Mouse (Mus musculus): ENCODE measurements around the gene Slc16a3. TPM values are rescaled to one million over a fixed set of nuclear protein-coding genes. Genes with fewer than 3 reads are reported as not detected.

Slc16a3 gene
- polyA plus RNA-seq, 1 experiment: 28.8 TPM

DNA sequence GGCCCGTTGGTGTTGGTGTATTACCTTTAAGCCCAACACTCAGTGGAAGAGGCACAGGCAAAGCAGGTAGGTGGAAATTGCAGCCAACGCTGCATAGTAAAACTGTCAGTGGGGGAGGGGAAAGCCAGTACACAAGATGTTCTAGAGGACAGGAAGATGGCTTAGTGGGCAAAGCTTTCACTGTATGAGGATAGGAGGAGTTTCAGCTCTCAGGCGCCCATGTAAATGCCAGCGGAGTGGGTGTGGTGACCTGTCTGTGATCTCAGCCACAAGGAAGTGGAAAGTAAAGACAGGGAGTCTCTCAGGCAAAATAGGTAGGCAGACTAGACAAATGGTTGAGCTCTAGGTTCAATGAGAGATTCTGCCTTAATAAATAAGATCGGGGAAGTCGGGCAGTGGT is 7.3 kb upstream of the Slc16a3 start:
- TF ChIP-seq POLR2A (IDR thresholded peaks at IDR 0.05; ENCODE audit: borderline replicate concordance, extremely low read depth, low read depth, low read length) (no peak), CTCF (IDR thresholded peaks at IDR 0.05; ENCODE audit: insufficient read depth, low read length) (no peak)
- Histone ChIP-seq H3K4me1 (ENCODE audit: control insufficient read depth, insufficient read depth, low read length) (no peaks in the 10 kb centered on the region), H3K4me3 (replicated peaks; ENCODE audit: extremely low read depth, low read depth, low read length) (no peak overlapping the region)
- 73% methylated on average over 6 of the region's 6 CpGs for WGBS
- no peak for DNase-seq

DNA sequence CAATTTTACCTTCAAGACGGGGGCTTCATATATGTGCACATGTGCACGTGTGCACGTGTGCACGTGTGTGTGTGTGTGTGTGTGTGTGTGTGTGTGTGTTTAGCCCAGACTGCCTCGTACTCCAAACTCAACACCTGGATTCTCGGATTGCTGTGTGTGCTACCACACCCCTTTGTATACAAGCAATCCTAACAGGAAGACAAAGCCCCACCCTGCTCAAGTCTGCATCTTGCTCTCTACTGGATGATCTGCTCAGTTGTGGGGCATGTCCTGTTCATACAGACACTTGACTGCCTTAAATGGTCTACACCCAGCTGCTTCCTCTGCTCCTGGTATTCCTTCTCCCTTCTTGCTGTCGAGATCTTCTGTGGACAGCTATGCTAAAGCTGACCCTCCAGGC is 3.0 kb upstream of the Slc16a3 start:
- no peak overlapping the region for H3K4me3 ChIP-seq (replicated peaks; ENCODE audit: extremely low read depth, low read depth, low read length)
- DNase-seq: no peak
- 72% methylated on average over 7 of the region's 7 CpGs for WGBS
- H3K4me1 ChIP-seq (ENCODE audit: control insufficient read depth, insufficient read depth, low read length): peaks cover 3% of the 10 kb centered on the region; the same call in 1 of the 2 replicates
- no peak for TF ChIP-seq CTCF (IDR thresholded peaks at IDR 0.05; ENCODE audit: insufficient read depth, low read length)
- no peak for TF ChIP-seq POLR2A (IDR thresholded peaks at IDR 0.05; ENCODE audit: borderline replicate concordance, extremely low read depth, low read depth, low read length)

DNA sequence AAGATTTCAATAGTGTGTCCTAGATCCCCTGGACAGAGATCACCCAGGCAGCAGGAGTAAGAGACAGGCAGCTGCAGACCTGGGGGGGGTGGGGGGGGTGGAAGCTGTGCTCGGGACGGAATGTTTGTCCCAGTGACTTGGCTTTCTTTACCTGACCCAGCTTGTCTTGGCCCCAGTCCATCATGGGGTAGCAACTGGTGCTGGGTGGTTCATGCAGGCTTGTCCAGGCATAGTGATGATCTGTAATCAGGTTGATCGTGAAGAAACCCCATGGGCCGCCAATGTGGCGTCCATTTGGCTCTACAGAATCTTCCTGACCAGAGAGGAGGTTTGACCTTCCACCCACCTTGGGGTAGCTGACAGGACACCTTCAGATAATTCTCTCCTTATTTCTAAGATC is 2.4 kb upstream of the Slc16a3 start:
- TF ChIP-seq CTCF (IDR thresholded peaks at IDR 0.05; ENCODE audit: insufficient read depth, low read length): no peak
- TF ChIP-seq POLR2A (IDR thresholded peaks at IDR 0.05; ENCODE audit: borderline replicate concordance, extremely low read depth, low read depth, low read length): no peak
- DNase-seq: no peak
- Histone ChIP-seq H3K4me3 (replicated peaks; ENCODE audit: extremely low read depth, low read depth, low read length) (no peak overlapping the region), H3K4me1 (ENCODE audit: control insufficient read depth, insufficient read depth, low read length) (peaks cover 5% of the 10 kb centered on the region; the same call in 1 of the 2 replicates)
- WGBS: 77% methylated on average over 5 of the region's 5 CpGs

DNA sequence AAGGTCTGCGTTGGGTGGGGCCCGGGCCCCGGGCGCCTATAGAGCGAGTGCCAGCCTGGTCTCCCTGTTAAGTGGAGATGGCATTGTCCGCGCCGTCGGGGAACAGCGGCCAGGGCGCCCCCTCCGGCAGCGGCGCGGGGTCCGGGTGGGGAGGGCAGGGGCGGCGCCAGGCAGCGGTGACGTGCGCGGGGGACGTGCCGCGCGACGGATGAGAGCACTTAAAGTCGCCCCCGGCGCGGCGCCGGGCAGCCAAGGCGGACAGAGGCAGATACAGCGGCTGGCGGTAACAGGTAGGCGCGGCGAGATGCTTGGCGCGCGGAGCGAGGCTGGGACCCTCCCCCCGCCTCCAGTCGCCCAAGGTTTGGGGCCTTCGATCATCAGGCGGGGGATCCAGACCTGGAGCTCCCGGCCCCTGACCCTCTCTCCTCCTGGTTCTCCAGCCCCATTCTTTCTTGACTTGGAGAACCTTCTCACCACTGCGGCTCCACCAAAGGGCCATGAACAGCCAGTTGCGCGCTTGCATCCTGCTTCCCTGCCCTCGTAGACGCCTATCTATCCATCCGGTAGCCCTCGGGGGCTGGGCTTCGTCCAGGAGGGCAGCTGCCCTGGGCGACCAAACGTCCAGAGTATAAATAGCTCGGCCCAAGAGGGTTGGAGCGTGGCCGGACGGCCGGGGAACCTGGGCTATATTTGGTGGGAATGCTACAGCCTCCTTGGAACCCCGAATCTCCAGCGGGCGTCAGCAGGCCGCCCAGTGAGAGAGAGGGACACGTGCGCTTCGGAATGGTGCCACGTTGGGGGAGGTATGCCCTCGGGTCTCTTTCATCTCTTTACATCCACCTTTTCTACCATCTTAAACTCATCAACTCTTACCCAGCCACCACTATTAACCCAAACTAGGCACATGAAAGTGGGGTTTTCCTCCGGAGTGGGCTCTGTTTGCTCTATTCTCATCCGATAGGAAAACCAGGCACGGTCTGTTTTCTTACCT is 876 bp downstream of the Slc16a3 start:
- WGBS: 6% methylated on average over 75 of the region's 75 CpGs
- TF ChIP-seq POLR2A (IDR thresholded peaks at IDR 0.05; ENCODE audit: borderline replicate concordance, extremely low read depth, low read depth, low read length) (no peak), CTCF (IDR thresholded peaks at IDR 0.05; ENCODE audit: insufficient read depth, low read length) (no peak)
- no peak for DNase-seq
- Histone ChIP-seq H3K4me3 (replicated peaks; ENCODE audit: extremely low read depth, low read depth, low read length) (peak overlapping the region; percentile 25), H3K4me1 (ENCODE audit: control insufficient read depth, insufficient read depth, low read length) (peaks cover 9% of the 10 kb centered on the region; the same call in 1 of the 2 replicates)

DNA sequence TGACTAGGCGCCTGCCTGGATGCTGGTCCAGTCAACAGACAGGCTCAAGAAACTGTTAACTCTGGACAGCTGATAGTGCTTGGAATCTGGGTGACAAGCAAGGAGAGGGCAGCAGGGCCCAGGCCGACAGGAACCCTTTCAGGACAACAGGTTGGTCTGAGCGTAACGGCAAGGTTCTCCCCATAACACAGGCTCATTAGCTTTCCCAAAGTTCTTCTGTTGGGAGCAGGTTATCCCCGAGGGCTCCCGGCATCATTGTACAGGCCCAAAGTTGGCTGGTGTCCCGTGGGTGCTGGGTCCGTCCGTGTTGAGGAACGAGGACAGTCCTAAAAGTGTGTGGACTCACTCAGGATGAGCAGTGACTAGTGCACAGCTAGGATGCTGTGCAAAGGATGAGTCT is 1.6 kb downstream of the Slc16a3 start:
- WGBS: 56% methylated on average over 10 of the region's 10 CpGs
- H3K4me3 ChIP-seq (replicated peaks; ENCODE audit: extremely low read depth, low read depth, low read length): no peak overlapping the region
- no peak for DNase-seq

DNA sequence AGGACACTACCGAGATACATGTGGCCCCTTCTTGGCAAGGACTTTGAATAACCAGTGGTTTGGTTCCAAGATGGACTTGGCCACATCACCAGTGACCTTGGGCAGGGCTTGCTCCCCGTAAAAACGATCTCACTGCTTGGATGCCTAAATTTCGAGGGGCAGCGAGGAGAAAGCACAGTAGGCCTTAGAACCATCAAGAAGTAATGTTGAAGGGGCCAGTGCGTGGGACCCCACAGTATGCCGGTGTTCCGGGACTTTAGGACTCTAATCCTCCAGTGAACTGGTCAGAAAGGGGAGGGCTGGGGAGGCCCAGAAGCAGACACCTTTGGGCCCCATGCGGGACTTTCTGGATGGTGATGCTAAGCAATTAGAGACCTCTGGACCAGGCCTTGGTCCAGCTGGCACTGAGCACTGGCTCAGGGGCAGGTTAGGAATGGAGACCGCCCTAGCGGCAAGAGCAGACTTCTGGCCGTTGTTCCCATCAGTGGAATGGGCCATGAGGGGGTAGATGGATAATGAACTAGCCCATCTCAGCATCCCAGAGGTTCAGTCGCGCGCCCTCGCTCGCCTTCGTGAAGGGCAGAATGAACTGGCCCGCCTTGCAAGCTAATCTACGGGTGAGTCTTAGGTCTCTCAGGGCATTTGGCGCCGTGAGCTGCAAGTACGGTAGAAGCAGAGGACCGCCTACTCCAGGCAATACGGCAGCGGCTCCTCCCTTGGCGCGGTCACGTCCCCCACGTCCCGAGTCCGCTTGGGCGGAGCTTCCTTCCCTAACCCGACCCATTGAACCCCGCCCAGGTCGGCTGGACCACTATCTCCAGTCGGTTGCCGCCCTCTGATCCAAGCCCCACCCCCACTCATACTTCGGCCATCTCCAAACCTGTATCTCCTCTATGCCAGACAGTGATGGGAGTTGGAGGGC is 2.3 kb downstream of the Slc16a3 start:
- peaks cover 9% of the 10 kb centered on the region; the same call in 1 of the 2 replicates for H3K4me1 ChIP-seq (ENCODE audit: control insufficient read depth, insufficient read depth, low read length)
- peak overlapping the region; percentile 43 for H3K4me3 ChIP-seq (replicated peaks; ENCODE audit: extremely low read depth, low read depth, low read length)
- DNase-seq: peak; percentile 77
- no peak for TF ChIP-seq POLR2A (IDR thresholded peaks at IDR 0.05; ENCODE audit: borderline replicate concordance, extremely low read depth, low read depth, low read length)
- TF ChIP-seq CTCF (IDR thresholded peaks at IDR 0.05; ENCODE audit: insufficient read depth, low read length): no peak
- 6% methylated on average over 39 of the region's 39 CpGs for WGBS

More for the DNA sequence above, 1.6 kb downstream of the Slc16a3 start:
- peaks cover 9% of the 10 kb centered on the region; the same call in 1 of the 2 replicates for H3K4me1 ChIP-seq (ENCODE audit: control insufficient read depth, insufficient read depth, low read length)
- TF ChIP-seq POLR2A (IDR thresholded peaks at IDR 0.05; ENCODE audit: borderline replicate concordance, extremely low read depth, low read depth, low read length): no peak
- no peak for TF ChIP-seq CTCF (IDR thresholded peaks at IDR 0.05; ENCODE audit: insufficient read depth, low read length)

DNA sequence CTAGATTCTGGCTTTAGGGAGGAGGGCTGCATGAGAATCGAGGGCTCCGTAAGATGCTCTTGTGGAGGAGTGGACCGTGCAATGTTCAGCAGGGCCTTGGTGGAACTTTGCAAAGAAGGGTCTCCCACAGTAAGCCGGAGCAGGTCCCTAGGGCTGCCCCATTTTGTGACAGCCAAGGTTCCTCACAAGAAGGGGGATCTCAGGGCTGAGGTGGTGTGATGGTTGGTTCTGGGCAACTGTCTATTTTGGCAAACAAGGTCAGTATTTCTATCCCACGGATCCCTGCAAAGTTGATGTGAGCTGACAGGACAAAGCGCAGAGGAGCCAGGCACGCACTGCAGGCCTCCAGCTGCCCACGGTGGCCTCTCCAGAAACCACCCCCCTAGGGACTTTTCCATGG is 3.0 kb downstream of the Slc16a3 start:
- TF ChIP-seq POLR2A (IDR thresholded peaks at IDR 0.05; ENCODE audit: borderline replicate concordance, extremely low read depth, low read depth, low read length) (no peak), CTCF (IDR thresholded peaks at IDR 0.05; ENCODE audit: insufficient read depth, low read length) (no peak)
- WGBS: 38% methylated on average over 8 of the region's 8 CpGs
- no peak for DNase-seq
- Histone ChIP-seq H3K4me3 (replicated peaks; ENCODE audit: extremely low read depth, low read depth, low read length) (peak overlapping the region; percentile 26), H3K4me1 (ENCODE audit: control insufficient read depth, insufficient read depth, low read length) (peaks cover 9% of the 10 kb centered on the region; the same call in 1 of the 2 replicates)

DNA sequence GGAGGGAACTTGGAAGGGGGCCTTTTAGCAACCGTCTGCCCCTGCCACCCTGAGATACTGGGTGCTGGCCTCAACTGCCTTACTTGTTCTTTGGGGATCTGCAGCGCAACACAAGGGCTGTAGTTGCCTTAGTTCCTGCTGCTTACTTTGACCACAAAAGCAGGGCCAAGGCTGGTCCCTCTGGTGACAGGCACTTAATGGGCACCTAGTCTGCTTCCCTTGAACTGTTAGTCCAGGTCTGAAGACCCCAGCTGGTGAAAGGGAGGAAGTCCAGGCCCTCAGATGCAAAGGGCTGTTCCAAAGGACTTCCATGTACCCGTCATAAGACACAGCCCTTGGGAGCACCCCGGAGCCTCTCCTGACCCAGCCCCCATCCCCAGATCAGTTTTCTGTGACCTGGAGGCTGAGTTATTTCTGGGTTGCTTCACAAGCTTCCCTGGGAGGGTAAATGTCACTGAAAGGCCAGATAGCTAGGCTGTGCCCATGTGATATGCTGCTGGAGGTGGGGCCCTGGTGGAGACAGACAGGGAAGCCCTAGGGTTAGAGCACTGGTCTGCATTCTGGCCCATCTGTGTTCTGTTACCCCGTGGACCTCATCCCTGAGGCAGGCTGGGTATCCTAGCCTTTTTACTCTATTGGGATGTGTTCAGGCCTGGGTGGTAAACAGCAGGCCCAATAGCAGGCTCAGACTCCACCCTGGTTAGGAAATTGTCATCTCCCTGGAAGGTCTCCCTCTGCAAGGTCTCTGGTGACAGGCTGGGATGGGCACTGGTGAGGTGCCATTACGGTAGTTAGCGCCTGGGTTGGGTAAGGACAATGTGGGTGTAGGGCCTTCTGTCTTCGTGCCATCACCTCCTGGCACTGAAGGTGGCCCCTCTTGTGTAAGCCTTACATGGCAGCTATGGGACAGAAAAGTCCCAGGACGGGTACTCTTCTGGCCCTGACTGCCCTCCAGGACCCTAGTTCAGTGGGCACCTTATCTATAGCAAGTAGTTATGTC is 3.8 kb downstream of the Slc16a3 start:
- DNase-seq: no peak
- TF ChIP-seq CTCF (IDR thresholded peaks at IDR 0.05; ENCODE audit: insufficient read depth, low read length) (no peak), POLR2A (IDR thresholded peaks at IDR 0.05; ENCODE audit: borderline replicate concordance, extremely low read depth, low read depth, low read length) (no peak)
- WGBS: 82% methylated on average over 9 of the region's 9 CpGs
- H3K4me3 ChIP-seq (replicated peaks; ENCODE audit: extremely low read depth, low read depth, low read length): no peak overlapping the region
- H3K4me1 ChIP-seq (ENCODE audit: control insufficient read depth, insufficient read depth, low read length): peaks cover 9% of the 10 kb centered on the region; the same call in 1 of the 2 replicates
